Mouse (Mus musculus) spleen, postnatal 36 days (tissue): ENCODE results near the gene Sdad1.

Source experiments
- DNase-seq, 2 experiments: peaks; one replicate each; pipeline ENCODE4 v3.0.0; 2022; ENCODE audit warnings: low spot score in 2 of 2, mixed read lengths in 1 of 2

The Sdad1 gene

DNA sequence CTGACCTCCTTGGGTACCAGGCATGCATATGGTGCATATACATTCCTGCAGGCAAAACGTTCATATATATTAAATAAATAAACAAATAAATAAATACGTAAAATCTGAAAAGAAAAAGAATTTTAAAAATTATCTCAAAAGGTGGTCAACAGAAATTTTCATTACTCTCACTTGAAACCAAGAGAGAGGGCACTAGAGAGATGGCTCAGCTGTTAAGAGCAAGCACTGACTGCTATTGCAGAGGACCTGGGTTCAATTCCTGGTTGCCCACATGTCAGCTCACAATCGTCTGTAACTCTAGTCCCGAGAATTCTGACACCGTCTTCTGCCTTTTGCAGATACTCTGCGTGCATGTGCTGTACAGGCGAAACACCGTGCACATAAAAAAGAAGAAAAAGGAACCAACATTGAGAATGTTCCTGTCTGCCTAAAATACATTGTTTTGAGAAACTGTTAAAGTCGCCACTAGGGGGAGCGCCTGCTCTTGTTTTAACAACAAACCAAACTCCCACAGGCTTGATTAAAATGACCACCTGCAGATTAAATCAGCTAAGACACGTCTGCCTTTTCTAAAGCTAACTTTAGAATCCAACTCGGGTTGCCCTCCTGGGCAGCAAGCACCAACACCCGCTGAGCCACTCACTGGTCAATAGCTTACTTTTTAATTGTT lies 1.9 kb upstream of the Sdad1 start:
- peak; percentile 82 to 91 for DNase-seq

DNA sequence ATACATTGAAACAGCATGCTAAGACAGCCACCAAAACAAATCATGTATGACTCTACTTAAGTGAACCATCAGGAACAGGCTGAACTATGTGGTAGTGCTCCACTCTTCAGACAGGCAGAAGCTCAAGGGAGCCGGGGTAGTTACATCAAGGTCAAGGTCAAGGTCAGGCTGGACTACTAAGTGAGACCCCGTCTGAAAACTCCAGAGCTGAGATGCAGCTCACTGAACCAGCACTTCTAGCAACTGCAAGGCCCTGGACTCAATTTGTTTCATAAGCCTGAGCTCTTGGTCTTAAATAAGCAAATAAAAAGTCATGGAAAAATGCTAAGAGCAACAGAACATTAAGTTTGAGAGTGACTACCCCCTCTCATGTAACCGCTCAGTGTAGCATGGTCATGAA lies 6.0 kb downstream of the Sdad1 start:
- DNase-seq: no peak

DNA sequence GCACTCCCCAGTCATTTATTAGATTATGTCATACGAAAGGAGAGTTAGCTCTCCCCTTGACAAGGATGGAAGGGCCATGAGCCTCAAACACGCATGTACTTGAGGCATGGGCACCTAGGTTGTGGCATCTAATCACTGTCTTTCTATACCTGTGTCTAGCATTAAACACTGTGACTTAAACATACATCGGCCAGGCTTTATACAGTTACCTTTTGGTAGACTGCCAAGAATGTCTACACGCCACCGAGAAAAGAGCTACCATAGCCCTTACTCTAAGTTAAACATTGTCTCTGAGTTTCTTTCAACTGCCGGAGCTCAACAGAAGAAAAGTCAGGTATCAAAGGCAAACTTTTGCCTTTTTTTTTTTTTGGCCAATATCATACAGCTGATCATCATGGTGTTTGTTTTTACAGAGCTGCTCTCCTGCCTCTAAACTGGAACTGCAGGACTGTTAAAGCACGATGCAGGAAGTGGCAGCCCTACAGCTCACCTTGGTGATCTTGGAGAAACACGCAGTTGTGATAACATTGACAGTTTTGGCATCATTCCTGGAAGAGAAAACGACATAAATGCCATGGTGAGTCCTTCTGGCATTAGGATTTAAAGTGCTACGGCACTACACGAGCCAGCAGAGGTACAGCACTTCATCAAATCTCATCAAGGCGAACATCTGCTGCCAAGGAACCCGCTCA lies 8.0 kb downstream of the Sdad1 start:
- no peak for DNase-seq

DNA sequence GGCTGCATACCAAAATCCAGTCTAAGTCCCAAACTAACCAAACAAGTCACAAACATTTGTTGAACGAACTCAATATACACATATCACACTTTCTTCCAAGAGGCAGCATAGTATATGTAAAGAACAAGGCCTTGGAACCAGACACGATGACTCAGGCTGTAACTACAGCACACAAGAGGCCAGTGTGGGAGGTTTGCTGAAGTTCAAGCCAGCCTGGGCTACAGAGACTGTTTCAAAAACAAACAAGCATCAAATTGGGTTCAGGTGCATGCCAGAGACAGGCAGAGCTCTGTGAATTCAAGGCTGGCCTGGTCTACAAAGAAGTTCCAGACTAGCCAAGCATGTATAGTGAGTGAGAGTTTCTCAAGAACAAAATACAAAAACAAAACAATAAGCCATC lies 15.8 kb downstream of the Sdad1 start:
- no peak for DNase-seq

DNA sequence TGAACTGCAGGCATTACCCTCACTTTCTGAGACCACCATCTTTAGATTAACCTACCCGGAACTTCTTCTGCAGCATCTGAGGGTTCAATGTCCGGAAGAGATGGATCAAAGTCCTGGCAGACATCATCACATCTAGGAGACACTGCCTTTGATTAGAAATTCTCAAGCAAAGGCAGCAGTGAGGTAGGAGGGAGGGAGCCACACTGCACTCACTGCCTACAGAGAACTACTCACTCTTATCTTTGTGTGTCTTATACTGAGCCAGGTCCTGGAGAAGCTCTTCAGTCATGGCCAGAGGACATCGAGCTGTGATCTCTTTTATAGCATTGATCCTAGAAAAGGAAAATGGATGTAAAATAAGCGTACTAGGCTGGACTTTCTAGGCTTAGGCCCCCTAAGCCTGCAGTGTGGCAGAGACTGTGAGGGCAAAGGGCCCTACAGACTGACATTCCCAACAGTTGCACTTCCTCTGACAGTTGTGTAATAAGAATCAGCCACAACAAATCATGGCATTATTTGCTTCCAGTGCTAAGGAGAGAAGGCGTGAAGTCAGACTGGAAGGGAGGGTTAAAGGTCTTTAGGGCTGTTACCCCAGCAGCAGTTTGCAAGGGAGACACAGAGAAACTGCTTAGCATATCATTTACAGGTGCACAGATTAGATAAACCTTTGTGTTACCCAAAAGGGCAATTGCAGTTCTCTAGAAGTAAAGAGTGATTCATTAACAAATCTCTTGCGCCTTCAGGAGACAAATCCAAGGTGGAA lies 18.4 kb downstream of the Sdad1 start:
- no peak for DNase-seq

DNA sequence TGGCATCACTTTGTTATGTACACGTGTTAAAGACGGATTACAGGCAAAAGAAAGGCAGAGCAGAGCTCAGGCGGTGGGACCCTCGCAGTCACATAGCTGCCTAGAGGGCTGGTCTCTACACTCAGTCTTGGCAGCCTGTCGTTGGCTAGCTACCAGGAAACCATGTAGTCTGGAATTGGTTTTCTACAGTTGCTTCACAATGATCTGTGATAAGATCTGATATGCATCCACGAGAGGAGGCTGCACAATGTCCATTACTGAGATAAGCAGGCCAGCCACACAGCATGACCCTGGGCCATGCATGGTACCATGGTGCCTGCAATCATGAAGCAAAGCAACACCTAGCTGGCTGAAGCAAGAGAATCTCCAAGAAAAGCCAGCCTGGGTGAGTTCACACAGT lies 22.4 kb downstream of the Sdad1 start:
- no peak for DNase-seq

DNA sequence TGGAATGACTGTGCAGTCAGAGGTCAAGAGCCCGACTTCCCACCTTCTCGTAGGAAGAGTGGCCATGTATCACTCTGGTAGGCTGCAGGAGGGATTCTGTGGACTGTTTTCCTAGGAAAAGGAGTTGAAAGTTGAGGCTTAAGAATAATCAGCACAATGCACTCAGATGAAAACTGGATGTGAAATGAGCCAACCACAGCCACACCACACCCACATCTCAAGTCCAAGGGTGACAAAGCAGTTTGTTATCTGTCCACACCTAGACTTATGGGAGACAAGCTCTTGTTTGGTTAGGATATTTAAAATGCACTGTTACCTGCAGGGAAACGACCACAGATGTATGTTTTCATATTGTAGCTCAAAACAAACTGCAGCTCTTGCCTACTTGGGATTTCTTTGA lies 27.2 kb downstream of the Sdad1 start:
- DNase-seq: no peak

DNA sequence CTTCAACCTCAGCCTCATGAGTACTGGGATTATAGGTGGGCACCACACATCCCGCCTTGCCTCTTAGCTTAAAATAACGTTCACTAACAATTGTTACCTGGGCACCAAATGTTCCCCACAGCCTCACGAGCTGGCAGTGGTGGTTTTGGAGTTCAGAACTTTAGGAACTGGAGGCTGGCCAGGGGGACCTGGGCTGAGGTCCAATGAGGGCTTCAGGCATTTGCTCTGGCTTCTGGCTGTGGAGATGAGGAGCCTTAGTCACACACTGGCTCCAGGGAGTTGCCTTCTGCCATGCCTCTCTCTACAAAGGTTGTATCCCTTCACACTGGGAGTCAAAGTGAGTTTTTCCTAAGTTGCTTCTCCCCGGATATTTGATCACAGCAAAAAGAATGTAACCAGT lies 27.7 kb downstream of the Sdad1 start:
- DNase-seq: no peak

DNA sequence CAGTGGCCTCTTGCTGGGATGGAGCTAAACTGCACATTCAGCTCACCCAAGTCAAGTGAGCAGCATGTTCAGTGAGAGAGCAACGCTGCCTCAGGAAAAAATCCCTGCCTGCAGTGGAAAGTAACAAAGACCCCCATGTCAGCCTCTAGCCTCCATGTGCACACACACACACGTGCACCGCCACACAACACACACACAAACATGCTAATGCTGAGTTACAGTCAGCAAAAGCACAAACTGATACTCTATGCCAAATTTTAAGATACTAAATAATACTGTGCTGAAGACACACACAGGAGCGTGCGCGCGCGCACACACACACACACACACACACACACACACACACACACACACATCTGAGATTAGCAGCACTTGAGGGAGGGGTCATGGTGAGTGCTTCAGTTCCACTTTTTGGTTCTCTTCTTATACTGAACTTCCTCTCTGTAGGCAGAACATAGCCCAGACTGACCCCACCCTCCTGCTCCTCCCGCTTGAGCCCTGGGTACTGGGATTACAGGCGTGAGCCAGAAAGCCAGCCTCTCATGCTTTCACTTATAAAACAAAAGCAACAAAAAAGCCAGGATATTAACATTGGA lies 31.2 kb downstream of the Sdad1 start:
- peak; percentile 83 to 87 for DNase-seq

DNA sequence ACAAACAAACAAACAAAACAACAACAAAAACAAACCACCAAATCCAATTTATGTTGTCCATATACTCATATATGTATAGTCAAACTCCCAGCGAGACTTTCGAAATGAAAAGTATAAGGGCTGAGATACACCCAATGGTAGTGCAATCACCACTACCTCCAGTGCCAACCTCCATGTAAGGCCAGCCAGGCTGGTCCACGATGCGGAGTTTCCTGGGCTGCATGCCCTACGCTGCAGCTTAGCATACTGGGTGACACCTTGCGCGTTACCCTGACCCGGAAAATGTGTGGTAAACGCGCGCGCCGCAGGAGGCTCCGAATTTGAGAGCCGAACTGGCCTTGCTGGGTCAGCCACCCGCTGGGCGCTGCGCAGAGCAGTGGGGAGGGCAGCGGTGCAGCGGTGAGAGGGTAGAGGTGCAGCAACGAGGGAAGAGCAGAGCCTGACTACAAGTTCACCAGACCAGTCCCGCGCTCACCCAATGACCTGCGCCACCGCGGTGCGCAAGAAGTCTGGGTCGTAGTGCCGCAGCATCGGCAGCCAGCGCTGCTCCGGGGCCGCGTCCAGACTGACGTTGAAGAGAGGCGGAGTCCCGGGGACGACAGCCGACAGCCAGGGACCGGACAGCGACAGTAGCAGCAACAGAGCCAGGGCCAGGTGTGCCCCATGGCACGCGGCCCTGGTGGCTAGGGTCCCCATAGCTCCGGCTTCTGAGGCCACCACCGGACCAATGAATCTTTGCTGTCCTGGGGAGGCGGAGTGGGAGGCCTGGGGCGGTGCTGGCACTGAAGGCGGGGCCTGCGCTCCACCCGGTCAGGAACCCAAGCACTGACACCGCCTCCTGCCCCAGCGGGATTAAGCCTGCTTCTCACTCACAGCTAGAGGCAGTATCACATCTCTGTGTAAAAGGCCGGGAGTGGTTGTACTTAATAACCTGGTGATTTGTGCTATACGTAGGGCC lies 32.6 kb downstream of the Sdad1 start, which contains the start of gene Naaa:
Gene Naaa, minus strand, starts transcription at position 734 of the 958 bp plus-strand sequence.
- DNase-seq: peak; percentile 92 to 93

DNA sequence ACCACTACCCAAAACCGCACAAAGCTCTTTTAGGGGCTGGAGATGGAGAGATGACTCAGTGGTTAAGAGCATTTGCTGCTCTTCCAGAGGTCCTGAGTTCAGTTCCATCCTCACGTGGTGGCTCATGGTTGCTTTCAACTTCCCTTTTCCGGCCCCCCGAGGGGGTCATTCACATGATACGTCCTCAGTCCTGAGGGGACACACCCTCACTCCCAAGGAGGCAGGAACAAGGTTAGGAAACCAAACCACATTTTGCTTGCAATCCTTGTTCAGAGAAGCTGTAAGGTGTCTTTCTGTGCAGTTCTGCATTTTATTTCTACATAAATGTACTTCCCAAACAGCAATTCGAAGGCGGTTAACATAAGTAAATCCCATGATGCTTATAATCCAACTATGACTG lies 39.8 kb downstream of the Sdad1 start:
- no peak for DNase-seq

DNA sequence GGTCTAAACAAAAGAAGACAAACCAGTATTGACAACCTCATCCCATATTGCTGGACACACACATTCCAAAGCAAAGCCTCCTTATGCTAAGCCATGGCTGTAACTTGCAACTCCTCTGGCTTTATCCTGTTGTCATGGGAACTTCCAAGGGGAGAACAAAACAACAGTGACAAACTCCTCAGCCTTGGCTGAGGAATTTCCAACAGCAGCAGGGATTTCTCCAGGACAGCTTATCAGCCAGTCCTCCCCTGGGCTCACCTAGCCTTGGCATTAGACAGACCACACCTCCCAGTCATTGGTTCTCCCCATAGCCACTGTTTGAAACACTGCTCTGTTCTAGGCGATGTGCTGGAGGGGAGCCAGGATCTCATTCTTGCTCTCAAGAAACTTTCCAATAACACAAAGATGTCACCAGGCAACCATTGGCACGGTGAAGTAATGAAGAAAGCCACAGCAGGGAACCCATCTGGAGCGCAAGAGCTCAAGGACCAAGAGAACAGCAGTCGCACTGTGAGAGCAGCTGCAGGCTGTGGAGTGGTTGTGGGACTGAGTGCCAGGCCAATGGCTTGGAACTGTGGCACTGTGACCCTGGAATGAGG lies 46.4 kb downstream of the Sdad1 start:
- DNase-seq: no peak

DNA sequence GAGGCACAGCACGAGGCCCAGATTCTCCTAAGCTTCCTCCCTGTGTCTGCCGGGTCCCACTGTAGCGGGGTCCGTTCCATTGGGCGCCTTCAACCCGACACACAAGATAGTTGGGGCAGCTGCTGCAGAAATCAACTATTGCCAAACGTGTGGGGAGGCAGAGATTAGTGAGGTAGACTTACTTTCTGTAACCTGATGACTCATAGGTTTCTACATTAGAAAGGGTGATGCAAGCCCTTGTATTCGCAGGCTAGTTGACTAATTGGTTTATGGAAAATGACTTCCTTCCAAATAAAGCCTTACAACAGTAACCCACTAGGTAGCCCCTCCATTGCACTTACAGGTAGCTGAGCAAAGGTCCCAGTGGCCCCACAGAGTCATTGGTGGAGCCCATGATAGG lies 47.6 kb downstream of the Sdad1 start:
- DNase-seq: no peak

DNA sequence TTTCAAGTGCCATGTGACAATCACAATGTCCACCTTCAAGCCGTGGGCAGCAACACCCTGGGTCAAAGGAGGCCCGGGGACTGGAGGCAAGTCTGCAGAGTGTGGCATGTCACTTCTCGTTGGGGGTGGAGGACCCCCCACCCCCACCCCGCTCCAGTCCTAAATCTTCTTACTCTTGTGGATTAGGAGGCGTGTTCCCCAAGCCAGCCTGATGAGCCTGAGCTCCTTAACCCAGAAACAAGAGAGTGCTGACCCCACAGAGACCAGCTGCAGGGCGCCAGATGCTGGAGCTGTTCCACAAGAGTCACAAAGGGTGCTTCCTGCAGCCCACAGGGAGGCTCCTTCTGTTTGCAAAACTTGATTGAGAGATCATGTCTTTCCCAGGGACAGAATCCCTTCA lies 54.1 kb downstream of the Sdad1 start, which contains the start of gene Ppef2:
Gene Ppef2, minus strand, starts transcription at position 61 of the 400 bp plus-strand sequence.
- DNase-seq: no peak

DNA sequence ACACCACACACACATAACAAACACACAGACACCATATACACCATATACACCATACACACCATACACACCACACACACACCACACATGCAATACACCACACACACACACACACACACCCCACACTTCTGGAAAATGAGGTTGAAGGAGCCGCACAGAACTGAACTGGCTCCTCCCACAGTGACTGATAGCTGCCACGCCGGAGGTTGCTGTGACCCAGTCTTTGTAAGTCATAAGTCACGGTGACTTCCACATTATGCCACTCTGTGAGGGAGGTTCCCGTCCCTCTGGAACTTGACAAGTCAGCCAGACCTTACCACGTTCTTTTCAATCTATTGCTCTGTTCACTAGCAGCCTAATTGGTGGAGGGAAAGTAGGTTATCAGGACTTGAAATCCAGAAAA lies 55.8 kb downstream of the Sdad1 start:
- no peak for DNase-seq

DNA sequence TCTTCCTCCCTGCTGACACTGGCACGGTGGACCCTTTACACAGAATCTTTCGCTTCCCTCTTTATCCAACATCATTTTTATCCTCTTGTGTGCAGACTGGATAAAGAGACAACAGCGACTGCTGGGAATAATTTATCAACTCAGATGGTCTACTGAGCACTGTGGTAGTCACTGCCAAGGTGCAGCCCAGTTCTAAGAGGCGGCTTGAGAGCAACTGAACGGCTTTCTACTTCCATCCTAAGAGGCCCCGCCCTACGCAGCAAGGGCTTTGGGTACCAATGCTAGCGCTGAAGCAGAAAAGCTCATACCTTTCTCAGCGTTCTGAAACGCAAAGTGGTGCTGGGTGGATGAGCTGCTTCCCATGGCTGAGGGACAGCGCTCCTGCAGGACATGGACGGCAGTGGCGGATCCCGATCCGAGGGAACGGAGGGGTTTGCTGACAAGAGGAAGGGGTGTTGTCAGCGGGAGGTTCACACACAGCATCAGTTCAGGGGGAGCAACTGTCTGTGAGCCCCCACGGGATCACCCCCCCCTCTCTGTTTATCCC lies 57.4 kb downstream of the Sdad1 start:
- DNase-seq: no peak

DNA sequence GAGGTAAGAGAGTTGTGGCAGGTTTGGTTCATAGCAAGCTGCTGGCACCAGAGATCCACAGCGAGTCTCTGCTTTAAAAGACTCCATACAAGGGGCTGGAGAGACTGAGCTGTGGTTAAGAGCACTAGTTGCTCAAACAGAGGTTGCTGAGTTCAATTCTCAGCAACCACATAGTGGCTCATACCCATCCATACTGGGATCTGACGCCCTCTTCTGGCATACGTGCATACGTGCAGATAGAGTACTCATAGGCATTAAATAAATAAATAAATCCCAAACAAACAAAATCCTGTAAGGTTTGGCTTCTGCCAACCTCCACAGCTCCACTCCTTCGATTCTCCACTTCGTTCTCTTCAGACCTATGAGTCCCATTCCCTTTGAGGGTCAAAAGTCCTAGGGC lies 58.2 kb downstream of the Sdad1 start:
- DNase-seq: no peak

DNA sequence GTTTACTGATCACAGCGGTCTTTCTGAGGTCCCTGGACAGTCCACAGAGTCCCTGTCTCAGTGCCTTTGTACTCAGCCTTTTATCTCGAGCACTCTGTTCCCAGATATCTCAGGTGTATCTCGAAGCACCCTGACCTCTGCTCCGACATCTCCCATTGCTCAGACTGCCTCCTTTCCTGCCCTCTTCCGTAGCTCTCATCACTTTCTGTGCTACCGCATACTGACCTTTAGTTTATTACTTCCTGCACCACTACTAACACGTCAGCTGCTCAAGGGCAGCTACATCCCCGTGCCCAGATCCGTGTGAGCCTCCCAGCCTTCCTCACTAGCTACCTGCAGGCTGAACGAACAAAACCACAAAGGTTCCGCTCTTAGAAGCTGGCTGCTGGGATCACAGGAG lies 61.7 kb downstream of the Sdad1 start:
- no peak for DNase-seq

DNA sequence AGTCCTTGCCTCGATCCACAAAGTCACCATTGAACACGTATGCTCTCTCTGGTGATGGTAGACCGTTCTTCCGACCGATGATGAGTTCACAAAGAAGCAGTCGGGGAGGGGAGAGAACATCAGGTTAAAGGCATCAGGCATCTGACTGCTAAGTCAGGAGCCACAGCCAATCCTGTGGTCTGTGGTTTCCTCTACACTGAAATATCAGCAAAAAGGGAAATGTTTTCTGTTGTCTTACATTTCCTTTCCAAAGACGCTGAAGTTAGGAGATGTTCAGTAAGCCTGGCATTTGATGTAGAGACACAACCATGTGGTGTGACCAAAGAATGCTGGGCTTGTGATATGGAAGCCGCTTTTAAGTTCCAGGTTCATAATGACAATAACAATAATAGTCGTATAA lies 64.8 kb downstream of the Sdad1 start:
- DNase-seq: peak; percentile 18 to 28

DNA sequence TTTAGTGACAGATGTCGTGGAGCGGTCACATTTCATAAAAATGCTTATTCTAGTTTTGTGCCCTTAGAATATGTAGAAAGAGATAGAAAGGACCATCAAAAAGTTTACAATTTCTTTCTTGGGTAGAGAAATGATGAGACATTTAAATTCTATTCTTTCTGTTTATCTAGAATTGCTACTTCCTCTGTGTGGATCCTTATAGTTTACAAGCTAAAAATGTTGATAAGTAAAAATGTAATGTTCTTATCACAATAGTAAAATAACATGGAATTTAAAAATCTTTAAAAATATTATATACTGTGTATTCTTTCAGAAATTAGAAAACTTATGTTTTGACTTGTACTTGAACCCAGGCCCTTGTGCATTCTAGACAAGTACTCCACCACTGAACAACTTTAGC lies 65.4 kb downstream of the Sdad1 start:
- no peak for DNase-seq

DNA sequence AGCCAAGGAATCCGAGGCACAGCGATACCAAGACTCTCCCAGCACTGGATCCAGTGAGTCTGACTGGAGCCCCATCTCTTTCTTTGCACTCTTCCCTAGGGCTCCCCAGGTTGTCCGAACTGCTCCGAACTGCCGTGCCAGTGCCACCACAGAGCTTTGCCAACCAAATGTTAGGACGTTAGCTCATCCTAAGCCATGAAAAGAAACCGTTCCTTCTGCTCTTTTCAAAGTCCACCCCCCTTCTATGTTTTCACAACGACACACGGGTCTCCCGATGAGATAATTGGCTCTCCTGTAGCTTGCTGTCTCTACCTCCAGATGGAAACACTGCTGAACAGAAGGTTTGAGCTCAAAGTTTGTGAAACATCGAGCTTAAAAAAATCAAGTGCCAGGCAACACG lies 69.5 kb downstream of the Sdad1 start:
- DNase-seq: no peak
